Mouse (Mus musculus) induced T-regulatory cell, adult 2 months (primary cell): ENCODE measurements around the gene Isca2.

Source experiments
- DNase-seq: peaks from one replicate; pipeline ENCODE4 v3.0.0-alpha.2; 2012; ENCODE audit warnings: low read depth

The Isca2 gene

DNA sequence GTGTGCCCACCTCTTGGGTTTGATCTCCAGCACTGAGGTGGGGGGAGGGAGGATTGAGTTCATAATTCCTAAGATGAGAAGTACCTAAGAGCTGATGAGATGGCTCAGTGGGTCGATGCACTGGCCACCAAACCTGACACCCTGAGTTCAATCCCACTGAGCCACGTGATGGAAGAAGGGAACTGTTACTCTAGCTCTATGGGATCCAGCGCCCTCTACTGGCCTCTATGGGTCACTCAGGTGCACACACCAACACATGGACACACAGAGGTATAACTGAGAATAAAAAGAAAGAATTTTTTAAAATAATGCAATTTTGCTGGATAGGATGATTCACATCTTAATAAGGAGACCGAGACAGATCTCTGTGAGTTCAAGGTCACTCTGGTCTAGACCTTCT, 45.4 kb downstream of the Isca2 start:
- peak; percentile 25 for DNase-seq

DNA sequence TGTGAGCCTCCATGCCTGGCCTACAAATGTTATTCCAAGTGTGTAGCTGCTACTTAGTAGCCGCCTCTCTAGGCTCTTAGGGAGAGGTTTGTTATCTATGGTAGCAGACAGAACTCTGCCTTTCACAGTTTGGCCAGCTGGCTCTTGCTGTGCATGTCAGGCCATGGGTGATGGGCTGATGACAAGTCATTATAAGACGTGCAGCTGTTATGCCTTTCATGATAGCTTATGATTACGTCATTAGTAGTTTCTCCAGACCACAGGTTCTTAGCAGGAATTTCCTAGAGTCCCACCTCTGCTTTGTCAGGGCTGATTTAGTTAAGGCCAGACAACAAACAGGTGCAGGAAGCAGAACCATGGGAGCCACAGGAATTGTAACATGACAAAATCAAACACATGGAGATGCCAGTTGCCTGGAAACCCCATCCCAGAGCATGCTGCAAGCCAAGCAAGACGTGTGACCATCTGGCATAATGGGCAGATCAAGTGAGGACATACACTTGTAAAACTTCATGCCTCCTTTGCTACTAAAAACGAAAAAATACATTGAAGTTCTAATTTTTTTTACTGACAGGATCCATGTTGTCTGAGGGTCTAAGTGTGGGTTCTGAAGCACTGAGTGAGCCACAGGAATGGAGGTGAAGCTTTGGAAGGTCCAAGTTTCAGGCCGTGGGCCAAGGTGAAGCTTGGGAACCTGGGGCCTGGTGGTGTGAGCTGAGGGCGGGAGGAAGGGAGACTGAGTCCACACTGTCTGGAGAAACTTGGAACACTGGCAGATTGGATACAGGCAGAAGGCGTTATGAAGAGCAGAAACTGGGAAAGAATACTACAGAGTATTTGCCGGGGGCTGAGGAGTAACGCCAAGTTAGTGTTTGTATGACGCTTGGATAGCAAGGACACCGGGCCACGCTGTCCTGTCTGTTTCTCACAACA, 46.5 kb downstream of the Isca2 start:
- DNase-seq: no peak

DNA sequence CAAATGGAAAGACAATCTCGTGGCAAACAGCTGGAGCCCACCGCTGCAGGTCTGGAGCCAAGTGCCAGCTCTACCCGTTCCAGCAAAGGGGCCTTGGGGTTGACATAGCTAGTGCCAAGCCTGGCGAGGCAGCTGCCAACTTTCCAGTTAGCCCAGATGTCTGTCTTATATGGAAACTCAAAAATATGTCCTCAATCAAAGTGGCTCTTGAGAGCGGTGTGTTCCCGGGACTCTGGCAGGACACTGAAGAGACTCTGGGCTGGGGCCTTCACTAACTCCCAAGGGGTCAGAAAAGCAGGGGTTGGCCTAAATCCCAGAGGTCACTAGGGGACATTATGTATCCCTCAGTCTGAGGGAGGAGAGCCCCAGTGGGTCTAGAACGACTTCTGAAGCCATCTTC, 50.5 kb downstream of the Isca2 start:
- no peak for DNase-seq

DNA sequence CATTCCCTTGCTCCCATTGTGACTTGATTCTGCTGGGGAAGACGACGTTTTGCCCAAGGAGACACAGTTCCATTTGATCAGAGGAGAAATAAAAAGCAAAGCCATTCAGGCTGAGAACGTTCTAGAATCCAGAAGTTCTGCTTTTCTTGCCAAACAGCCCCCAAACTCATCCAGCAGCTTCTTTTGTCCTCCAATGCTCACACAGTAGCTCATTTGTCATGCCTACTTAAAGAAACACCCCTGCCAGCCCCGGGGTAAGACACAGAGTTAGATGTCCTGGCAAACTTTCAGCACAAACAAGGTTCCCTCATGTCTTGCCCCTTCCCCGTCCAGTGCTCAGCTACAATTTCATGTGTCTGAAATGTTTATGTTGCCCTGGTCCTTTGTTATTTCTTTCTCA, 51.2 kb downstream of the Isca2 start:
- DNase-seq: no peak
